Mouse (Mus musculus) myocyte (in vitro differentiated cells): Measurements from ENCODE around the gene Nampt.

ENCODE experiments used
- CEBPB ChIP-seq: IDR thresholded peaks from 2 replicates; pipeline ENCODE4 v1.6.1; 2011; ENCODE audit warnings: mild to moderate bottlenecking, moderate library complexity; ENCODE audit not compliant: poor library complexity, insufficient read depth, severe bottlenecking
- E2F4 ChIP-seq: IDR thresholded peaks from one replicate; pipeline ENCODE4 v1.6.1; 2011; ENCODE audit warnings: mild to moderate bottlenecking, control low read depth, moderate library complexity; ENCODE audit not compliant: insufficient read depth
- MAX ChIP-seq: IDR thresholded peaks from one replicate; pipeline ENCODE4 v1.6.1; 2011; ENCODE audit warnings: low read depth, mild to moderate bottlenecking, control low read depth
- MYOG ChIP-seq, 3 experiments: IDR thresholded peaks; one replicate each; pipeline ENCODE4 v1.6.1; 2011; ENCODE audit warnings: control low read depth in 2 of 3, low read depth in 2 of 3, mild to moderate bottlenecking in 2 of 3; ENCODE audit not compliant: insufficient read length in 2 of 3, control insufficient read depth in 1 of 3, insufficient read depth in 1 of 3
- POLR2A ChIP-seq: IDR thresholded peaks from one replicate; pipeline ENCODE4 v1.6.1; 2011; ENCODE audit warnings: low read depth, mild to moderate bottlenecking, control low read depth, moderate library complexity; ENCODE audit not compliant: insufficient read length
- POLR2AphosphoS2 ChIP-seq: IDR thresholded peaks from one replicate; pipeline ENCODE4 v1.6.1; 2011; ENCODE audit warnings: low read depth, control low read depth; ENCODE audit not compliant: insufficient read length
- REST ChIP-seq: IDR thresholded peaks from one replicate; pipeline ENCODE4 v1.6.1; 2011; ENCODE audit warnings: mild to moderate bottlenecking, control low read depth, moderate library complexity; ENCODE audit not compliant: insufficient read depth, insufficient read length
- SRF ChIP-seq: IDR thresholded peaks from one replicate; pipeline ENCODE4 v1.6.1; 2011; ENCODE audit warnings: low read depth; ENCODE audit not compliant: control insufficient read depth, insufficient read length
- TCF12 ChIP-seq: IDR thresholded peaks from one replicate; pipeline ENCODE4 v1.6.1; 2011; ENCODE audit warnings: mild to moderate bottlenecking, control low read depth; ENCODE audit not compliant: poor library complexity, insufficient read depth, severe bottlenecking
- TCF3 ChIP-seq: IDR thresholded peaks from one replicate; pipeline ENCODE4 v1.6.1; 2011; ENCODE audit warnings: low read depth, control low read depth; ENCODE audit not compliant: insufficient read length
- USF1 ChIP-seq: IDR thresholded peaks from one replicate; pipeline ENCODE4 v1.6.1; 2011; ENCODE audit warnings: low read depth, mild to moderate bottlenecking, control low read depth, moderate library complexity

GRCm38 (mm10) chr12:32855398-32855797 lies 36.1 kb downstream of the Nampt start:
- TF ChIP-seq TCF12 (no peak), POLR2A (no peak), USF1 (no peak), TCF3 (no peak), SRF (no peak), MYOG (IDR thresholded peaks at IDR 0.05; ENCODE audit: control insufficient read depth in 1 of 3, insufficient read depth in 1 of 3, insufficient read length in 2 of 3, low read depth in 2 of 3) (no peak), POLR2AphosphoS2 (no peak), MAX (no peak), E2F4 (no peak), CEBPB (no peak), REST (no peak)
